Mouse (Mus musculus) CD4-positive, CD25-positive, alpha-beta regulatory T cell, adult 9 weeks (primary cell): ENCODE measurements around the gene Spx. TPM values are rescaled to one million over a fixed set of nuclear protein-coding genes. Genes with fewer than 3 reads are reported as not detected.

ENCODE experiments used
- polyA plus RNA-seq: library from polyadenylated mRNA; unstranded; fragments of 100-300 nt; shearing (Covaris generic); gene quantifications from one replicate; pipeline ENCODE4 v1.2.1, GENCODE M21; 2017

The Spx gene
- polyA plus RNA-seq: 0.74 TPM

DNA sequence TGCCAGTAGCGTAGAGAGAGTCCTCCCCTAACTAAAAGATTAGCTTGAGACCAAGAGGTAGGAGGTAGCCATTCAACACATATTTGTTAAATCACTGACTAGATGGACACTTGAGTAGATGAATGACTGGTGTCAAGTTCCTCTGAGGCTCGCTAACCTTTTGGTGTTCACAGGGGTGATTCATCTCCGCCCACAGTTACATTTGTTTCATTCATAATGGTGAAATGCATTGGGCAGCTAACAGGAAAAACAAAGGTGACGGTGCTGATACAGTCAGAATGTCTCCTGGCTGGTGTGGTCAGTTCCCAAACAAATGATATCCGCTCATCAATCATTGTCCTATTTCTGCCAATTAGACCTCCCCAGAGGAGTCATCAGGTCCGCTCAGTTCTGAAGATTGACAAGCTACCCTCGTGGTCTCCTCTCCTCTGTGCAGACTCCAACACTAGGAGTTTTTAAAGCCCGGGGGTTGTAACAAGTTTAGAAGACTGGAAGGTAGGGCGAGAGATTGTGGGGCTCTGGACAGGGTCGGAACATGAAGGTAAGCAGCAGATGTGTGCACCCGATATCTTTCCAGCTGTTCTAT is at the start of gene Spx:
Spx (plus strand) TSS at position 536 of the 586 bp plus-strand sequence.

DNA sequence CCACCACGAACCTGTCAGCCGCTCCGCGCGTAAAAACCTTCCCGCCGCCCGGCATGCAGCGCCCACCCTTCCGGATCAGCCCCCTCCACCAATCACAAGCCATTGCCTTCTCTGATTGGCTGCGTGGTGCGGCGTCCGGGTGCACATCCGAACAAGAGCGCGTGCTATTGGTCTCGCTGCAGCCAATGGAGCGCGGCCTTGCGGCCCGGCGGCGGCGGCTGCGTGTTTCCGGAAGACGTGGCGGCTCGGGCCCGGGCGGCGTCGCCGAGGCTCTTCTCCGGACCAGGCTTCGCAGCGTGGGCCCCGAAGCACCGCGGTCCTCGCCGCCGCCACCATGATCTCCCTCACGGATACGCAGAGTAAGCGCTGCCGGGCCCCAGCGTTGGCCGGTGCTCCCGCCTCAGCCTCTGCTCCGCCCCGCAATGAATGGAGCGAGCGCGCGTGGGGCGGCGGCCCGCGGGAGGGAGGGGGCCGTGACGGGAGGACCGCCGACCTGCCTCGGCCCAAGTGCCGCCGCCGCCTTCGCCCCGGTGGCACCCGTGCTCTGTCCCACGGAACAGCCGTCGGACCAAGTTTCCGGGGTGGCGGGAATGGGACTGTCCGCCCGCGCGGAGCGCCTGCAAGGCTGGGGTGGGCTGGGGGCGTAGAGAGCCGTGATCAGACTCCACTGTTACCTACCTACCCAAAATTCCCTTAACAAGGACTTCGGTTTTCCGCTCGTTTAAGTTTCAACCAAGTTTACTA is 26.1 kb upstream of the Spx start, which contains the start of the genes Recql and Golt1b:
Recql (minus strand) TSS at position 77 of the 744 bp plus-strand sequence.
Golt1b (plus strand) TSS at position 211 of the 744 bp plus-strand sequence.

Other genes starting within 250 kb of the Spx start
- gene Slco1a6, start 204.9 kb upstream of the Spx start, polyA plus RNA-seq: 0.89 TPM
- gene Iapp, start 115.0 kb upstream of the Spx start, polyA plus RNA-seq: not detected
- gene Slco1a5, start 90.5 kb upstream of the Spx start, polyA plus RNA-seq: not detected
- 27.8 TPM for gene Pyroxd1, start 67.8 kb upstream of the Spx start, polyA plus RNA-seq
- 49.7 TPM for gene Recql, start 26.4 kb upstream of the Spx start, polyA plus RNA-seq
- 24.9 TPM for gene Golt1b, start 26.2 kb upstream of the Spx start, polyA plus RNA-seq
- not detected for gene Gys2, start 59.7 kb downstream of the Spx start, polyA plus RNA-seq
- 158 TPM for gene Ldhb, start 94.5 kb downstream of the Spx start, polyA plus RNA-seq
- gene Kcnj8, start 158.2 kb downstream of the Spx start, polyA plus RNA-seq: 0.12 TPM